Mouse (Mus musculus): ENCODE results near the gene Smc1b. TPM values are rescaled to one million over a fixed set of nuclear protein-coding genes. Genes with fewer than 3 reads are reported as not detected.

Smc1b gene
- polyA plus RNA-seq, 1 experiment: not detected

- no peak for TF ChIP-seq GATA1 (IDR thresholded peaks at IDR 0.05; ENCODE audit: low read length)
Measured at GRCm38 (mm10) chr15:85151433-85151918, 19.7 kb upstream of the Smc1b start.

- no peak for TF ChIP-seq GATA1 (IDR thresholded peaks at IDR 0.05; ENCODE audit: low read length)
Measured at GRCm38 (mm10) chr15:85144249-85144648, 12.5 kb upstream of the Smc1b start.

GRCm38 (mm10) chr15:85143747-85144146 is 12.0 kb upstream of the Smc1b start:
- no peak for TF ChIP-seq GATA1 (IDR thresholded peaks at IDR 0.05; ENCODE audit: low read length)

GRCm38 (mm10) chr15:85143161-85143560 is 11.4 kb upstream of the Smc1b start:
- TF ChIP-seq GATA1 (IDR thresholded peaks at IDR 0.05; ENCODE audit: low read length): no peak

GRCm38 (mm10) chr15:85142441-85142840 is 10.7 kb upstream of the Smc1b start:
- TF ChIP-seq GATA1 (IDR thresholded peaks at IDR 0.05; ENCODE audit: low read length): no peak

- no peak for TF ChIP-seq GATA1 (IDR thresholded peaks at IDR 0.05; ENCODE audit: low read length)
Measured at GRCm38 (mm10) chr15:85141290-85141689, 9.5 kb upstream of the Smc1b start.

- TF ChIP-seq GATA1 (IDR thresholded peaks at IDR 0.05; ENCODE audit: low read length): no peak
Measured at GRCm38 (mm10) chr15:85135143-85135542, 3.4 kb upstream of the Smc1b start.

- TF ChIP-seq GATA1 (IDR thresholded peaks at IDR 0.05; ENCODE audit: low read length): no peak
Measured at GRCm38 (mm10) chr15:85132193-85132520, 393 bp upstream of the Smc1b start.

- TF ChIP-seq GATA1 (IDR thresholded peaks at IDR 0.05; ENCODE audit: low read length): no peak
Measured at GRCm38 (mm10) chr15:85085641-85086040, 46.1 kb downstream of the Smc1b start.

- TF ChIP-seq GATA1 (IDR thresholded peaks at IDR 0.05; ENCODE audit: low read length): no peak
Measured at GRCm38 (mm10) chr15:85072651-85073050, 59.1 kb downstream of the Smc1b start.

GRCm38 (mm10) chr15:85070561-85070960 is 61.2 kb downstream of the Smc1b start:
- no peak for TF ChIP-seq GATA1 (IDR thresholded peaks at IDR 0.05; ENCODE audit: low read length)

GRCm38 (mm10) chr15:85063421-85063820 is 68.3 kb downstream of the Smc1b start:
- TF ChIP-seq GATA1 (IDR thresholded peaks at IDR 0.05; ENCODE audit: low read length): no peak

GRCm38 (mm10) chr15:85055186-85055585 is 76.6 kb downstream of the Smc1b start:
- no peak for TF ChIP-seq GATA1 (IDR thresholded peaks at IDR 0.05; ENCODE audit: low read length)

GRCm38 (mm10) chr15:85054098-85054497 is 77.7 kb downstream of the Smc1b start:
- TF ChIP-seq GATA1 (IDR thresholded peaks at IDR 0.05; ENCODE audit: low read length): no peak

GRCm38 (mm10) chr15:85049758-85050157 is 82.0 kb downstream of the Smc1b start:
- no peak for TF ChIP-seq GATA1 (IDR thresholded peaks at IDR 0.05; ENCODE audit: low read length)

- TF ChIP-seq GATA1 (IDR thresholded peaks at IDR 0.05; ENCODE audit: low read length): no peak
Measured at GRCm38 (mm10) chr15:85047865-85048264, 83.9 kb downstream of the Smc1b start.

- TF ChIP-seq GATA1 (IDR thresholded peaks at IDR 0.05; ENCODE audit: low read length): no peak
Measured at GRCm38 (mm10) chr15:85046230-85046950, 85.4 kb downstream of the Smc1b start.
